Mouse (Mus musculus) forelimb bud, embryonic 11.5 days (tissue): ENCODE measurements around the gene St7.

ENCODE experiments used
- DNase-seq: peaks from one replicate; pipeline ENCODE4 v3.0.0-alpha.2; 2012; ENCODE audit warnings: low read depth, low spot score

St7 gene

DNA sequence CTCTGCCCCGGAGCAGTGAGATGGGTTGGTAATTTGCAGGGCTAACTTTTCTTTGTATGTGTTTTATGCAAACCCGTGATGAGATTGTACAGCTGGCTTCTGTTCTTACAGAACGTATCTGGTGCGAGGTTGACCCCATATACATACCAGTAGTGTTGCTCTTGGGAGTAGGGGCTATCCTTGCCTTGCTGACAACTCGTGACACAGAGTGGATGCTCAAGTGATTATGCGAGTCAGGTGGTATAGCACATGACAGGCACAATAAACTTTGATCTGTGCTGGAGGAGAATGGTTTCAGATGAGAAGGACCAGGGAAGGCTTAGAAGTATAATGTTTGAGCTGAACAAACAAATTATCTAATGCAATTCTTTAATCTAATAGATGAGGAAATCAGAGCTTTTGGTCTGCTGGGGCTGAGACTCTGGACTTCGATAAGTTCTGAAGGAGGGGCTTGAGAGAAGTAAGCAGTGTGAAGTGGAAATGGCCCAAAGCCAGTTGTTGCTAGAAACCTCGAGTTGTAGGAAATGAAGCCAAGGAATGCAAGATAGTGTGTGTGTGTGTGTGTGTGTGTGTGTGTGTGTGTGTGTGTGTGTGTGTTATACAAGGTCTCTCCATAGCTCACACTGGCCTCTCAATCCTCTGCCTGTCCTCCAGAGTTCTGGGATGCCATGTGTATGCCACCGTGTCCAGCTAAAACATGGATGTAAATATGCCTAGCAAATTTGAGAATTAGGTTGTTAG lies 251.3 kb downstream of the St7 start:
- no peak for DNase-seq

DNA sequence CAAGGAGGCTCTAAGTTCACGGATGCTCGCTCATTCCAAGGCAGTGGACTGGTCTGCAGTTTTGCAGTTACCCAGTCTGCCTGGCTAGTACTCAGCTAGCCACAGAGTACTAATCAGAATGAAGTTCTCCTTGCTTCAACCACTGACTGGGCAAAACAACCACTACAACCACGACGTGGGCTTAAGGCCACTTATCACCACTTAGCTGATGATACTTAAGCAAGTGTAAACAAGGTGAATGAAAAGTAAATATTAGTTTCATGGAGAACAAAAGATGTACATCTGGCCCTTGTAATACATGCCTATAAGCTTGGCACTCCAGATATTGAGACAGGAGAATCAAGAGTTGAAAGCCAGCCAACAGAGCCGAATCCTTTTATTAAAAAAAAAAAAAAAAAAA lies 253.7 kb downstream of the St7 start:
- no peak for DNase-seq

DNA sequence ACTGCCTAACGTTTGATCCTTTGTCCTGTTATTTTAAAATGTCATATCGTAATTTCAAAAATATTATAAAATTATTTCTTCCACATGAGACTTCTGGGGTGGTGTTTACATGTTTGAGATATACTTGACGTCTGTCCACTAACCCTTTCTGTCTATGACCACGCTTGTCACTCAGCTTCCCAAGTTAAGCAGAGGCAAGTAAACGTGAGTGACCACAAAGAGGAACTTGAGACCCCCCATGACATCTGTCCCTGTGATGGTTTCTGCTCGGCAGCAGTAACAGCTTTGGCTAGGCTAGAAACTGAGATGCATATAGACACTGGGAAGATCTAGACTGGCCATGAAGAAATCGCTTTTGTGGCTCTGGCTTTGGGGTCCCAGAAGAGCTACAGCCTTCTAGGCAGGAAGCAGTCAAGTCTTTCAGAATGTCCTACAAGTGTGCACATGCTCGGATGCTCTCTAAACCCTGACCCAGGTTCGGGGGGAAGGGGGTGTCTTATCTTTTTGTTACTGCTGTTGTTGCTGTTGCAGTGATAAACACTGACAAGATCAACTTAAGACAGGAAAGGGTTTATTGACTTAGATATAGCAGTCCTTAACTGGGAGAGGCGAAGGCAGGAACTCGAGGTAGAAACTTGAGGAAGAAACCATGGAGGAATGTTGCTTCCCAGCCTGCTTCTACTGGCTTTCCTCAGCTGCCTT lies 254.5 kb downstream of the St7 start:
- no peak for DNase-seq

DNA sequence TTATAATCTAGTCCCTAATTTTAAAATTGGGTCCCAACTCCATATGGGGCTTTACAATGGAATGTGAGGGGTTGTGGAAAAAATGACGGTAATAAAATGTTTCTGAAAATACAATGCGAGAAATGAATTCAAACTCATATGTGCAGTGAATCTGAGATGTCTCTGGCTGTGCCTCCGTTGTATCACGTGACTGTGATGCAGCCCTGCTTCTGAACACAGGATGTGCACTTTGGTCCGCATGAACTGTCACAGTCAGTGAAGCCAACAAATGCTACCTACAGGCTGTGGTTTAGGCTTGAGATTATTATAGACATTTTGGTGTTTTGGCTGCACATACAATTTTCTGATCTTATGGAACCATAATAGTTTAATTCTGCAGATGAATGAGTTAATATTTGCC lies 256.4 kb downstream of the St7 start:
- no peak for DNase-seq

DNA sequence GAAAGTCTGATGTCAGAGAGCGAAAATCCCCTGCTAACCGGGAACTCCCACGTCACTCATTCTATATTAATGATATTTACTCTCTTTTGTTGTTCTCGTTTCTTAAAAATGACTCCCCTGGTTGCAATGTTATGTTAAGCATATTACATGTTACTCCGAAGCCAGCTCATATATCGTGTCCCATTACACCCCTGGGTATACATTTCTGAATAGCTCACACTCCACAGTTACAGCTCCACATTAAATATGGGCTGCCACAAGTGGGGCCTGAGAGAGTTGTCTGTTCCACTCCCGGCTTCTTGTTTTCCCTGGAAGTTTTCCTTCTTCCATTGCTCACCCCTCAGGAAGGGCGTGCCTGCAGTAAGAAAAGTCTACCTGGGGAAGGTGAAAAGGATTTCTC lies 259.0 kb downstream of the St7 start:
- no peak for DNase-seq

DNA sequence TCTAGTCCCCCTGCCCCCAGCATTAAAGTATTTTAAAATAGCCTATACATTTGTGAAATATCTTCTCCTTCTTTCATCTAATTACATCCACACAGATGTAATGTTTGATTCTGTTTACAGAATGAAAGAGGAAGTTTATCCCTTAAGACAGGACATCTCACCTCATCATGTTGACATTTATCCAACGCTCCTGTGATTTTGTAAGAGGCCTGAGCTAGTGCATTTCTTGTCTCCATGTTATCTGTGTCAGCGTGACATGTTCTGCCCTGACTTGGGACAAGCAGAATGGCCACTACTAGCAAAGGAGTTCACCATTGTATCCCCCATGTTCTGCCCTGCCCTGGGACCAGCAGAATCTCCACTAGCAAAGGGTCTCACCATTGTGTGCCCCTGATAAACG lies 270.7 kb downstream of the St7 start:
- no peak for DNase-seq

DNA sequence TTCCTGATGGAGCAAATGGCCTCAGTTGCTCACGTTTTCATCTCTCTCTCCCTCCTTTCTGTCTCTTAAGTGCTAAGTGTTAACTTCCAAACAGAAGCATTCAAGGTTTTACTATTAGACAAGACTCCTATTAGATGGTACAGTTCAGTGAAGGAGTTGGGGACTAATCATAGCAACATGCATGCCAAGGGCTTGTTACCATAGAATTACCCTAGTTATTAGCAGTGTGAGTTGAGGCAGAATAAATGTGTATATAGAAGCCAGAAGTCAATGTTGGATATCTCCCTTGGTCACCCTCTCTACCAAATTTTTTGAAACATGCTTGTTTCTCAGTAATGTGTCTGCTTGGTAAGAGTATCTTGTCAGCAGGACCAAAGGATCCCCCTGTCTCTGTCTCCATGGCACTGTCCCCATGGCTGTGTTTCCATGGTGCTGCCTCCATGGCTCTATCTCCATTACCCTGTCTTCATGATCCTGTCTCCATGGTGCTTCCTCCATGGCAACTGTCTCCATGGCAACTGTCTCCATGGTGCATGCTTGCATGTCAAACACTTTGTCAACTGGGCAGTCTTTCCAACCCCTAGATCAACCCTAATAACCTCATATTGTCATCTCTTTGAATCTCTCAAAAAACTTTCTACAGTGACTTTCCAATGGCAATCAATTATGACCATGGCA lies 275.9 kb downstream of the St7 start:
- DNase-seq: no peak

DNA sequence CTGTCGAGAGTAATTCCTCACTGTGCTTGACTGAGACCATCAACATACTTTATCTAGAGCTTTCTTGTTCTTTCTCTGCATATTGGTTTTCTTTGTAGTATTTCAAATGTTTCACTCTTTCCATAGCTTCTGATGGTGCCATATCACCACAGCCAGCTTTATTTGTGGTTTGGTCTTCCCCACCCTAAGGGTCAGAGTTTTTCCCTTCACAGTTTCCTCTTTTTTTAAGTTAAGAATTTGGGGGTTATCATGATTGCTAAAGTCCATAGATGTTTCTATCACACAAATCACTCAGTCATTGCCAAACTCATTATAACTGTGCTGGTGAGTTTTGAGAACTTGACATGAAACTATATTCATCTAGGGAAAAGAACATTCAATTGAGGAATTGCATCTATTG lies 277.1 kb downstream of the St7 start:
- no peak for DNase-seq

DNA sequence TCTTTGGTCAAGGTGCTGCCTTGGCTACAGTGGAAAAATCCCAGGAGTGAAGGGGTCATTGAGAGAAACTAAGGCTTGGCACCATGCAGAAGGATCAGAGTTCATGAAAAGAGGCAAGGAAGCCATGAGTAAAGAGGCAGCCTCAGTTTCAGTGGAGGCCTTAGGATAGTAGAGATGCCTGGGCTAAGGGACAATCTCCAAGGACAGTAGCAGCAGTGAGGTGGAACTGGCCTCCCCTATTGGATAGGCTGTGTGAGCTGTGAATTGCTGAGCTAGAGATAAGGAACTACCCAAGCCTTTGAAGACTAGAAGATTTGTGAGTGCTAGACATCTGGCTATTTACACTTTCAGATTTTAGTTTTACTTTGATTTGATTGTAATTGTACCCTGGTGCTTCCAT lies 278.7 kb downstream of the St7 start:
- no peak for DNase-seq

DNA sequence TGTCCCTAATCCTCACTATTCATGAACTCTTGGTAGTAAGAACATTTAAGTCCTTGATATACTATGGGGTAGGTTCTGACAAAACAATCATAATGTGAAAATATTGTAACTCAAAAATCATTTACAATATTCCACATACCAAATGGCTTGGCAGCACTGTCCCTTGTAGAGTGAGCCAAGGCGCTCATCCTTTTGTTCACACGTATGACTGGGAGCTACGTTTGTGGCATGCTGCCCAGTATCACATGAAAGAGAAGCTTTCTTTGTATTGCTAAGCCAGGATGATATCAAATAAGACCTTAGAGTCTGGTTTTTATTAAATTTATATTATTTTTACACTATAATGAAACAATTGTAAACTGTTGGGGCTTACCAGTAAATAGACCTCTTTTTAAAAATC lies 281.7 kb downstream of the St7 start:
- no peak for DNase-seq

DNA sequence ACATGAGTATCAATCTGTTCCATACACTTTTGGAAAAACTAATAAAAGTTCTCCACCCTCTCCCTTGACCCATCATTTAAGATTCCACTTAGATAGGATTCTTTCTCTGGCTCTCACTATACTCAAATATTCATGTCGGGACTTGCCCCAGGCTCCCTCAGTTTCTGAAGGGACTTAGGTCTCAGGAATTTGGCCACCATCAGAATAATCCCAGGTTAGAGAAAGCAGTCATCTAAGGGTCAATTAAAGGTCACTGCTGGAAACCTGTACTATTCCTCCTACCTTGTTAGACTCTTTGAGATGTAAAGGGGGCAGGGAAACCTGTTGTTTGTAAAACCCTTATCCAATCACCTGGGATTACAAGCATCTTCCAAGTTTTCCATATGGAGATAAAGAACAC lies 284.4 kb downstream of the St7 start:
- DNase-seq: no peak

DNA sequence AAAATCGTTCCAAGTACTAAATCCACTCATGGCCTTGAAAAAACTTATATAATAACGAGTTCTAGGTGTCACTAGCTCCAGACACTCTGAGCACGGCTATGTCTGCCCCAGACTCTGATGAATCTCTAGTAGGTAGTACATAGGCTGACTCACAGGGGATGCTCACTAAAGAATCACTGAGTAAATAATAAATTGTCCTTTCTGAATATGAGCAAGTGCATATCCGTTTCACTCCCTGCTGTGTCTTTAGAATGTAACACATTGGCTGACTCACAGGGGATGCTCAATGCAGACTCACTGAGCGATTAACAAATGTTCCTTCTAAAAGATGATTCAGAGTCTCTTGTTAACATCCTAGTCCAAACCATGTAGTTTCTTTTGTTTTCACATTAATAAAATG lies 285.6 kb downstream of the St7 start:
- no peak for DNase-seq

DNA sequence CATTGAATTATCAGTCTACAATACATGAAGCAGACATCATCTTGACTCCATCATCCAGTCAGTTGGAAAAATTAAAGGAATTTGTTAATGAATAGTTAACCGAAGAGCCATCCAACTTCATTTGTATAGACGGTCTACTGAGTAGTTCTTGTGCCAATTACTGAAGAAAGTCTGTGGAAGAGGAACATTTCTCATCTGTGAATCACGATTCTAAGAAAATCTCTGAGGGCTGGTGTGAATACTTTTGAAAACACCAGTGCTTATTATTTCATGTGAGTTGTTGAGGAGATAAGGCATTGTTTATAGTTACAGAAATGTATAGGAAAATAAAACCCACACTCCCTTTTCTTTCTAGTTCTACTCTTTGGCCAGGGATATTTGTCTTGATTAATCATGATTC lies 286.1 kb downstream of the St7 start:
- no peak for DNase-seq

DNA sequence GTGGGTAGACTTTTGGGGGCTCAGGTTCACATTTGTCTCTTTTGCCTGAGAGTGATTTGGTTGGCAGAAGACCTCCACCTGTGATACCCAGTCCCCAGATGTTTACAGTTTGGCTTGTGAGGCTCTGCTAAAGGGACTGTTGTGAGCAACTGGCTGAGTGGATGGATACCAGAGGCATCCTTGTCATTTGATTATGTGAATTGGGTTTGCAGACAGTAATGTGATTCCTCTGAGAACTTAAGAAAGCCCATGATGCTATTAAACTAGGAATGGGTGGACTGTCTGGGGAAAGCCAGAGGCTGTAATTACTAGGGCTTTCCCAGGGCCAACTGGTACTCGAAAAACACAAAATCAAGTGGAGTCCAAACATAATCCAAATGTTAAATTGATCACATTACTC lies 286.6 kb downstream of the St7 start:
- DNase-seq: no peak

DNA sequence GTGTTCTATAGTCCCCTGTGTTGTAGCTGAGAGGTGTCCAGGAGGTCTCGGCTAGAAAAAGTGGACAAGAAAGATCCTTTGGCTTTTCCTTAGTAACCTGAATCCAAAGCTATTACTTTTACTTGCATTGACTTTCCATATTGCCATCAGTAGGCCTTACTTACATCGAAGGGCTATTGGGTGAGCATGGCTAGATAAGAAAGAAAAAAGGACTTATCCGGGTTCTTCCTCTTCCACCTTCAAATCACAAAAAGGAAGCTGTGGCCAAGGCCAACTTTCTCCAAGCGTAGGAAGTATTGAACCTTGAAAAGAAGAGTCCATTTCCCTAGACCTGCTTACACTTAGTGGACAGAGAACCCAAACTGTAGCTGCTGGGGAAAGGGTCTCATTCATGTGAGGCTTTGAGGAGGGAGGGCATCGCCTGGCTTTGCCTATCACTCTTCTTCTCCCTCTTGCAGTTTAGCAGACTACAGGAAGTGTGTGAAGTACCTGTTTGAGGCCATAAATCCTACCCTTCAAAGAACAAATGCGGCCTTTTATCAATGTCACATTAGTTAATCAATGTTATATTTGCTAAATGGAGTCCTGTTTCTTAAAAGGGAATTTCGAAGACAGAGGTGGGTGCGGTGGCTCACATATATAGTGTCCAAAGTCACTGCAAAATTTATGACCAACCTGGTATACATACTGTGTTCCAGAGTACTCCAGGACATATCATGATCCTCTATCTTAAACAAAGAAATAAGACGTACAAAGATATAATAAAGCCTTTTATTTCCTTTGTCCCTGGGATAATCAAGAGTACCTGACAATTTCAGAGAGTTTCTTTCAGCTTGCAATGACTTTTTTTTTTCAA lies 297.7 kb downstream of the St7 start:
- DNase-seq: no peak

DNA sequence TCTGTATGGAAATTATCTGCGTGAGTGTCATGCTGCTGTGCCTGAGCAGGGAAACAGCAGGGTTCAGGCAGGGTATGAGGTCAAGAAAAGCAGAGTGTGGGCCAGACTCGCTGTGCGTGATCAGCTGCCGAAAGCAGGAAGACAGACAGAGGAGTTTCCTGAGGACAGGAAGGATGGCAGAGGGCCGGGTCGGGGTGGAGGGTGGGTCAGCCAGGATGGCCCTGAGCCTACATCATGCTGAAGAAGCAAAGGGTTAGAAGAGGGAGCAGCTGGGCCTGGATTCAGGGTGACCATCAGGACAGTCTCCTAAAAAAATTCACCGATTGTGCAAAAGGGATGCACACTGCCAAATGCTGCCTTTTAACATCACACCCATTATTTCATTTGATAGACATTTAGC lies 298.9 kb downstream of the St7 start:
- no peak for DNase-seq
